Mouse (Mus musculus): ENCODE results near the gene Prokr2. TPM values are rescaled to one million over a fixed set of nuclear protein-coding genes. Genes with fewer than 3 reads are reported as not detected.

Gene Prokr2
- polyA plus RNA-seq (2012; rRNA removed), result 2.4 and 3.8 TPM in 2 replicates

DNA sequence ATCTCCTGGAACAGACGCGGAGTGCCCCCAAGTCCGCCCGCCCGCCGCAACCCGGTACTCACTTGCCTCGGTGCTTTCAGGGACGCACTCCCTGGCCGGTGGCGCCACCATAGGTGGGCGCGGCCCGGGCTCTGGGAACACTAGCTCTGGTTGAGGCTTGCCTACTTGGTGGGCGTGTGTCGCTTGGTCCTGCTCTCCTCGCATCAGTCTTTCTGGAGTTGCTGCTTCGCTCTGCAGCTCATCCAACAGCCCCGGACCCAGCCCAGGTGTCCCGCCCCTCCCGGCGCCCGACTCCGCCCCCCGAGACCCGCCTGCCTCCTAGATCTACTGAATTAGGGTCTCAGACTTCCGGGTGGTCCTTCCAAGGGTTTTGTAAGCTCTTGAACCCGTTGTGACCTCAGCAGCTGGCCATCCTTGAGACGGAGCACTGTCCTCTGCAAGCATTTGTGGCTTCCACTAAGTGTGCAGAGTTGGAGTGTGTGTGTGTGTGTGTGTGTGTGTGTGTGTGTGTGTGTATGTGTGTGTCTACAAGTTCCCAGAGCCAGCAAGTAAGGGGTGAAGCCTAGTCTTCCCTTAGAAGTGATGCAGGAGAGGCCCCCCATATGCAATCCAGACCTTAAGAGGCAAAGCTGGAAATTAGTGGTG is at the start of gene Prokr2:
Gene Prokr2 (minus strand): TSS at position 254 of the 645 bp plus-strand sequence.
- peaks cover 10% of the 10 kb centered on the region for H3K4me1 ChIP-seq (replicated peaks; ENCODE audit: control insufficient read depth, insufficient read depth, low read length)
- peak; percentile 13 for DNase-seq
- H3K36me3 ChIP-seq (ENCODE audit: control insufficient read depth, insufficient read depth, low read length), result no peaks in the 10 kb centered on the region
- 3% methylated on average over 29 of the region's 29 CpGs for WGBS
- no peak within 1 kb of the TSS for H3K27ac ChIP-seq (ENCODE audit: control insufficient read depth, insufficient read depth, low read length)
- H3K27me3 ChIP-seq (ENCODE audit: control insufficient read depth, insufficient read depth, low read length), result peaks cover 10% of the 10 kb centered on the region
- TF ChIP-seq POLR2A (IDR thresholded peaks at IDR 0.05; ENCODE audit: control insufficient read depth, extremely low read depth, insufficient read depth, low read length, poor library complexity) (no peak), CTCF (IDR thresholded peaks at IDR 0.05; ENCODE audit: borderline replicate concordance, control insufficient read depth, extremely low read depth, insufficient read depth, low read length, poor library complexity) (no peak)
- peak within 1 kb of the TSS; percentile 31 for H3K4me3 ChIP-seq (ENCODE audit: control insufficient read depth, insufficient read depth, low read length)

DNA sequence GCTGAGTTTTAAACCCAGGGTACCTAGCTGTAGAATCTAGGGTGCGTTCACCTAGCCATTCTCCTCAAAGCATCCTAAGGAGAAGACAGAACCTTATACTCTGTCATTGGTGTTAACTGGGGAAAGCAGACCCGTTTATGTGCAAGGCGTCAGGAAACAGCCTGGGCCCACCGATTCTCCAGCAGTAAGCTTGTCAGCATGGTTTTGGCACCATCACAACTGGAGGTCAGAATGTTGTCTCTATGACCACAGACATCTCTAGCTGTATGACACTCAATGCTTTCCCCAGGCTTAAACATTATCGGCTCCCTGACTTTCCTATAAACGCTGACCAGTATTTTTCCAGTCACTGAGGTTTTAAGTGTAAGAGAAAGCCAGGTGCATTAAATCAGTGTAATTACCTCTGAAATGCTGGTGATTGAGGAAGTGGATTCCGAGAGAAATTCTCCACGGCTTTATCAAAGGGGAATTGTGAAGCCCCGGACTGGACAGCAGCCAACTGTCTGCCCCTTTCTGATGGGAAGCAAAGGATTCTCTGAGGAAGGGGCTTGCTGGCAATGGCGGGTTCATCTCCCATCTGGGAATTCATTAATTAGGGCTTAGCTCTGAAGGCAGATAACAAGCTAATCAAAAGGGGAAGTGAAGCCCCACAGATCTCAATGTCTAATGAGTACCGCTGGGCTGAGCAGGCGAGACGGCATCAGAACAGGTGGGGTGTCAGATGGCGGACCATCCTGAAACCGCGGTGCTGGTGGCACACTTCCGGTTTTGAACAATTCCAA is 42.1 kb upstream of the Prokr2 start:
- Histone ChIP-seq H3K4me1 (replicated peaks; ENCODE audit: control insufficient read depth, insufficient read depth, low read length) (no peaks in the 10 kb centered on the region), H3K4me3 (ENCODE audit: control insufficient read depth, insufficient read depth, low read length) (no peak overlapping the region), H3K36me3 (ENCODE audit: control insufficient read depth, insufficient read depth, low read length) (no peaks in the 10 kb centered on the region), H3K27me3 (ENCODE audit: control insufficient read depth, insufficient read depth, low read length) (no peaks in the 10 kb centered on the region), H3K27ac (ENCODE audit: control insufficient read depth, insufficient read depth, low read length) (no peak overlapping the region)
- DNase-seq, result no peak
- WGBS, result 72% methylated on average over 17 of the region's 17 CpGs
- no peak for TF ChIP-seq CTCF (IDR thresholded peaks at IDR 0.05; ENCODE audit: borderline replicate concordance, control insufficient read depth, extremely low read depth, insufficient read depth, low read length, poor library complexity)
- TF ChIP-seq POLR2A (IDR thresholded peaks at IDR 0.05; ENCODE audit: control insufficient read depth, extremely low read depth, insufficient read depth, low read length, poor library complexity), result no peak

DNA sequence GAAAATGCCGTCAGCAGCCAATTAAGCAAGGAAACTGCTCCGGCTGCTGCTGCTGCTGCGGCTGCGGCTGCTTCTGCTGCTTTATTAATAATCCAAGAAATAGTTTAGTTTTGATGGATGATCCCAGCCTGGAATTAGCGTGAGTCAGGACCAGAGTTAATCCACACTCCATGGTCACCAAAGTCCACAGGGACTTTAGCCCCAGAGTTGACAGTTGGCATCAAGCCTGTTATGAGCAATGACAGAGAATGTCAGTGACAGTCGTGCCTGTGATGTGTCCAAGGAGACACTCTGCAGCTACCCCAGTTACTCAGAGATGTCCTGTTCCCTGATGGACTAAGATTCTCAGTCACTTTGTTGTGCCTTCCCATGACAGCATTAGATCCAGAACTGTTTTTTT is 40.3 kb upstream of the Prokr2 start:
- Histone ChIP-seq H3K27me3 (ENCODE audit: control insufficient read depth, insufficient read depth, low read length) (no peaks in the 10 kb centered on the region), H3K36me3 (ENCODE audit: control insufficient read depth, insufficient read depth, low read length) (no peaks in the 10 kb centered on the region), H3K4me3 (ENCODE audit: control insufficient read depth, insufficient read depth, low read length) (no peak overlapping the region), H3K4me1 (replicated peaks; ENCODE audit: control insufficient read depth, insufficient read depth, low read length) (no peaks in the 10 kb centered on the region), H3K27ac (ENCODE audit: control insufficient read depth, insufficient read depth, low read length) (no peak overlapping the region)
- no peak for TF ChIP-seq POLR2A (IDR thresholded peaks at IDR 0.05; ENCODE audit: control insufficient read depth, extremely low read depth, insufficient read depth, low read length, poor library complexity)
- no peak for TF ChIP-seq CTCF (IDR thresholded peaks at IDR 0.05; ENCODE audit: borderline replicate concordance, control insufficient read depth, extremely low read depth, insufficient read depth, low read length, poor library complexity)
- 88% methylated on average over 6 of the region's 6 CpGs for WGBS
- DNase-seq, result no peak

DNA sequence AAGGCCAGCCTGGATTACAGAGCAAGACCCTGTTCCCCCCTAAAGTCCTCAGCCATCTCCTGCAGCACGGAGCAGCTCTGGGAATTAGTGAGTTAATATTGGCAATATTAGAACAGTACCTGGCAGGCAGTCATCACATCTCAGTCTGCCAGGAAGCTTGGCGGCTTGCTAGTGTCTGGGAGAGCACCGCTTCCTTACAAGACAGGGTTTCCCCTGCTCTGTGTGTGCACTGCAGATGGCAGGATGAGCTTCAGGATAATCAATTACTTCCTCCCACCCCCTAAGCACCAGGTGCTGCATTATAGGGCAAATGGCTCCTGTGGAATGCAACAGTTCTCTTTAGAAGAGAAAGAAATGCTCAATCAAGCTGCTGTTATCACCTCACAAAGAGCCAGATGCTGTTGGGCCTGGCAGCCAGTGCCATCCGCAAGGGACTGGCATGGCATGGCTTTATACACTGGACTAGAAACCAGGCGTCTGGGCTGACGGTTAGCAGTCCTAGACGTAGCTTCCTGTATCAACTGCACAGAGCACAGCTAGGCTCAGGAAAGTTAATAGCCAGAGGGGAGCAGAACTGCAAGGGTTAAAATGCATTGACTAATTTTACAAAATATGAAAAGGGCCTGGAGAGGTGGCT is 38.3 kb upstream of the Prokr2 start:
- DNase-seq, result no peak
- TF ChIP-seq POLR2A (IDR thresholded peaks at IDR 0.05; ENCODE audit: control insufficient read depth, extremely low read depth, insufficient read depth, low read length, poor library complexity) (no peak), CTCF (IDR thresholded peaks at IDR 0.05; ENCODE audit: borderline replicate concordance, control insufficient read depth, extremely low read depth, insufficient read depth, low read length, poor library complexity) (no peak)
- WGBS, result 92% methylated on average over 7 of the region's 7 CpGs

DNA sequence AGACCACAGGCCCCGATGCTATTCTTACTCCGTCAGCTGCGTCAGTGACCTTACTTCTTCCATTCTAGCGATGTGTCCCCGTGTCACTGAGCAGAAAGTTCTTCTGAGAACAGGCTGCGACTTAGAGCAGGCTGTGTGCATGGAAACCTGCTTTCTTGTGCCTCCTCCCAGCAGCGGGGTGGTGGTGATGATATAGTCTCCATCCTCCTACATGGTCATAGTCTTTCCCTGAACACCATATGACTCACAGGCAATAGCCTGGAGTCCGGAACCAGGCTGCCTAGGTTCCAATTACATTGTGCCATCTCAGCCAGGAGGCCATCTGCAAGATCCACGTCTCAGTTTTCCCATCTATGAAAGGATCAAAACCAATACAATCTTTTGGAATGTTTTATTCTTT is 37.6 kb upstream of the Prokr2 start:
- TF ChIP-seq POLR2A (IDR thresholded peaks at IDR 0.05; ENCODE audit: control insufficient read depth, extremely low read depth, insufficient read depth, low read length, poor library complexity) (no peak), CTCF (IDR thresholded peaks at IDR 0.05; ENCODE audit: borderline replicate concordance, control insufficient read depth, extremely low read depth, insufficient read depth, low read length, poor library complexity) (no peak)
- H3K4me1 ChIP-seq (replicated peaks; ENCODE audit: control insufficient read depth, insufficient read depth, low read length), result no peaks in the 10 kb centered on the region
- H3K4me3 ChIP-seq (ENCODE audit: control insufficient read depth, insufficient read depth, low read length), result no peak overlapping the region
- 90% methylated on average over 9 of the region's 9 CpGs for WGBS
- no peaks in the 10 kb centered on the region for H3K27me3 ChIP-seq (ENCODE audit: control insufficient read depth, insufficient read depth, low read length)
- H3K27ac ChIP-seq (ENCODE audit: control insufficient read depth, insufficient read depth, low read length), result no peak overlapping the region
- DNase-seq, result no peak
- H3K36me3 ChIP-seq (ENCODE audit: control insufficient read depth, insufficient read depth, low read length), result no peaks in the 10 kb centered on the region

More for the DNA sequence above, 38.3 kb upstream of the Prokr2 start:
- H3K4me1 ChIP-seq (replicated peaks; ENCODE audit: control insufficient read depth, insufficient read depth, low read length), result no peaks in the 10 kb centered on the region
- no peak overlapping the region for H3K27ac ChIP-seq (ENCODE audit: control insufficient read depth, insufficient read depth, low read length)
- no peaks in the 10 kb centered on the region for H3K36me3 ChIP-seq (ENCODE audit: control insufficient read depth, insufficient read depth, low read length)
- no peak overlapping the region for H3K4me3 ChIP-seq (ENCODE audit: control insufficient read depth, insufficient read depth, low read length)
- H3K27me3 ChIP-seq (ENCODE audit: control insufficient read depth, insufficient read depth, low read length), result no peaks in the 10 kb centered on the region

DNA sequence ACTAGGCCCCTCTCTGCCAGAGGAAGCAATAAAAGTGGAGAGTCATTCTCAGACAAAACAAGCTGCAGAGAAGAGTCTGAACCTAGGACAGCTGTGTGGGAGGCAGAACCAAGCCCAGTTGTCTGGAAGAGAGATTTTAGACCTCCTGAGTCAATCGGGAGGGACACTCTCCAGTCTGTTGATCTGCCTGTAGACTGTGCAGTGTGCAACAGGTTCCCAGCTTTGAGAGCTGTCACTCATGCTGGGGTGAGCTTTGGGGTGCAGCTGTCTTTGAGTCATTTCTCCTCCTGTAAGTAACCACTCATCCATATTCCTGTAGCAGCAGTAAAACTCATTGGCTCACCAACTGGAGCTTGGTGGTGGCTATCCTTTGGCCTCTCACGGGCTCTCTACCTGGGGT is 33.2 kb upstream of the Prokr2 start:
- TF ChIP-seq CTCF (IDR thresholded peaks at IDR 0.05; ENCODE audit: borderline replicate concordance, control insufficient read depth, extremely low read depth, insufficient read depth, low read length, poor library complexity), result no peak
- no peak for TF ChIP-seq POLR2A (IDR thresholded peaks at IDR 0.05; ENCODE audit: control insufficient read depth, extremely low read depth, insufficient read depth, low read length, poor library complexity)
- Histone ChIP-seq H3K36me3 (ENCODE audit: control insufficient read depth, insufficient read depth, low read length) (no peaks in the 10 kb centered on the region), H3K27ac (ENCODE audit: control insufficient read depth, insufficient read depth, low read length) (no peak overlapping the region), H3K4me3 (ENCODE audit: control insufficient read depth, insufficient read depth, low read length) (no peak overlapping the region), H3K27me3 (ENCODE audit: control insufficient read depth, insufficient read depth, low read length) (no peaks in the 10 kb centered on the region), H3K4me1 (replicated peaks; ENCODE audit: control insufficient read depth, insufficient read depth, low read length) (no peaks in the 10 kb centered on the region)
- no peak for DNase-seq
- WGBS, result 92% methylated on average over 2 of the region's 2 CpGs

All from thymus, adult 2 months (tissue).